Mouse (Mus musculus) kidney, adult 8-10 months (tissue): ENCODE results near the gene A330070K13Rik.

Experiments used
- DNase-seq, 2 experiments: peaks; one replicate each; pipeline ENCODE4 v3.0.0; 2022

A330070K13Rik gene

DNA sequence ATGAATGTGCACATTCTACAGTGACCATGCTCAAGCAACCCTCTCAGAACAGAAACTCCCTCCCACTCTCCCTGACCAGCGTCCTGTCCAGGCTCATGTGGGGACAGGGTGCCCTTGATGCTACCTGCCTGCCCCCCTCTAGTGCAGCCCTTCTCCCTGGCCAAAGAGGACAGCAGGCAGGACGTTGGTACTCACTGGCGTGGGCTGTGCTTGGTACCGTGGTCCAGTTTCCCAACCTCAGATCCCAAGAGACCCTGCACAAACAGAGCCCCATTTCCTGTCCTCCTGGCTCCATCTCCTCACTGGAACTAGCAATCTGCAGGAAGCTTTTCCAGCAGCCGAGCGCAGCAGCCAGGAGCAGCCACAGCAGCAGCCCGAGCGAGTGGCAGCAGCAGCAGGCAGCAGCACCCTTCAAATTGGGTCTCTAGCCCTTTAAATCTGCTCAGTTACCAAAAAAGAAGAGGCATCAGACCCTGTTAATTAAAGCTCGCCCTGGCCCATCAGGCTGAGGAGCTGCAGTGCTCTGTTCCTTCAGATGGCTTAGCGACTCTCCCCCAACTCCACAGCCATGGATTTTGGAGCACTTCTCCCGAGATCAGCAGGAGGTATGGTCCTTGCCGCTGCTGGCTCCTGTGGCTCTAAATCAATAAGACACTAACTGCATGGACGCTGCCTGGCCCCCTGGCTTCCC, at the start of gene A330070K13Rik:
TSS of gene A330070K13Rik (minus strand) at position 410 of the 691 bp plus-strand sequence.
- DNase-seq, result no peak

DNA sequence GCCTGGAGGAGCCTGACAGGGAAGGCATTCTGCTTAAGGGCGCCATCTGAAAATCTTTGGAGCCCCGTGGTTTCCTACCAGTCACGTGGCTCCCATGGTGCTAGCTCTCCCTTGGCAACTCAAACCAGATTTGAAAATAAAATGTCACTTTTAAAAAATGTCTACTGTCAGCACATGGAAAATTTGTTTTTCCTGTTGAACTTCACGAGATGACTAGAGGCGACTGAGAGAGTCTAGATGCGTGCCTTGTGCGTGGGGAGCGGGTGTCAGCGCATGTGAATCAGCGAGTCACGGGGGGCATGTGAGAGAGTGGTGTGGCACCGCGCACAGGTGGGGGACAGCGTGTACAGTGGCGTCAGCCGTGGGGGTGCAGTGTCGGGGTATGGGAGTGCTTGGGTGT, 27.1 kb upstream of the A330070K13Rik start:
- no peak for DNase-seq

DNA sequence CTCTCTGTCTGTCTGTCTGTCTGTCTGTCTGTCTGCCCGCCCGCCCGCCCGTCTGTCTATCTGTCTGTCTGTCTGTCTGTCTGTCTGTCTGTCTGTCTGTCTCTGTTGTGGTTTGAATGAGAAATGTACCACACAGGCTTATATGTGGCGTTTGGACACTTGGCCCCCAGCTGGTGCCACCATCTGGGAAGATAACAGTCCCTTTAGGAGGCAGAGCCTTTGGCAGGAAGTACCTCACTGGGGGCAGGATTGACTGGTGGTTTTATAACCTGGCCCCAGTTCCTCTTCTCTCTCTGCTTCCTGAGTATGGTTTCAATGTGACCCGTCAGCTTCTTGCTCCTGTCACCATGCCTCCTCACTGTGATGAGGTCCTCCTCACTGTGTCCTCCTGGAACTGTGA, 25.3 kb upstream of the A330070K13Rik start:
- no peak for DNase-seq

DNA sequence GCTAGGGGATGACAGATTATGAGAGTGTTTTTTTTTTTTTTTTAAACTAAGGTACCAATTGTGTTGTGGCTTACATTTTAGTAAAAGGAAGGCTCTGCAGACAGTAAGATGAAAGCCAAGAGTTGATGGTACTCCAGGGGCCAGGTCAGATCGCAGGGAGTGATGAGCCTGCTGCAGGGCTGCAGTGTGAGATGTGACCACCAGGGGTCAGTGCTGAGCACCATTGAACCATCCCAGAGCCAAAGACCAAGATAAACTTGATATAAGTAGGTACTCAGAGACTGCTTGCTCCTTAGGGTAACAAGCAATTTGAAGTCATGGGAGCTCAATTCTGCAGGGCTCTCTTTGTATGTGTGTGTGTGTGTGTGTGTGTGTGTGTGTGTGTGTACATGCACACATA, 20.8 kb upstream of the A330070K13Rik start:
- peak; percentile 4 to 45 for DNase-seq

DNA sequence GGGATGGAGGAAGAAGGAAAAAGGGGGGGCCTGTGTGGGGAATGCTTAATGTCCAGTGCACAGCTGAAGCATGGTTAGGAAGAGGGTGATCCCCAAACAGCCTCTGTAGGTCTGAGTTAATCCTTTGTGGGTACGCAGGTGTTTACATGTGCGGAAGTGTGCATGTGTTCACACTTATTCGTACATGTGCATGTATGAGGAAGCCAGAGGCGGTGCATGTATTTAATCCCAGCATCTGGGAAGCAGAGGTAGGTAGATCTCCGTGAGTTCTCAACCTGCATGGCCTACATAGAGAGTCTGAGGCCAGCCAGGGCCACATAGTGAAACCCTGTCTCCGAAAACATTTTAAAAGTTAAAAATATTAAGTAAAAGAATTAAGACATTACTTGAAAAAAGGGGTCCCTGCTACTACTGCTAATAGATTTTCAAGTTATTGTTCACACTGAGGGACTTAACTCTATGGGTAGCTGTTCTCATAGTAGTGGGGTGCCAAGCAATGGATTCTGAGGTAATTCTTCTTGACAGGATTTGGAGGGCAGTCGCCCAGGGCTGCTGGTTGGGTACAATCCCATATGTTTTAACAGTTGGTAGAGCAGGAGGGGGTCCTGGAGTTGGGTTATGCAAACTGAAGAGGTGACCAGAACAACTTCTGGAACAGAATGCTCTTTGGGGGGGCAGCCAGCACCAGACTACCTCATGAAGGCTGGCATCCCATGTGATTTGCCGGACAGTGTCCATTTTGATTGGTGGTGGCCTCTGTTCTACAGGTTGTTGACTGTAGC, 15.9 kb upstream of the A330070K13Rik start:
- DNase-seq, result no peak

DNA sequence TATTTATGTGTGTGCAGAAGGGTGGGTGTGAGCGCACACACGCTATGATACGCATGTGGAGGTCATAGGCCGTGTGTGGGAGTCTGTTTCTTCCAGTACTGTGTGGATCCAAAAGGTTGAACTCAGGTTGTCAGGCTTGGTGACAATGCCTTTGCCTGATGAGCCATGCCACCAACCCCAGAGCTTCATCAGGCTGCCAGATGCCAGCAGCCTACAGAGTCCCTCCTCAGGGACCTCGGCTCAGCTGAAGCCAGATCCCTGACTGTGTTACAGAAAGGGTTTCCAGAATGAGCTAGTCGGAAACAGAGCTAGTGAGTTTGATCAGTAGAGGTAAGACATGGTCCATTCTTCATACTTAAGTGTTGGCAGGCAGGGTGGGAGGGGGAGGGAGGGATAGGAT, 10.7 kb upstream of the A330070K13Rik start:
- no peak for DNase-seq

DNA sequence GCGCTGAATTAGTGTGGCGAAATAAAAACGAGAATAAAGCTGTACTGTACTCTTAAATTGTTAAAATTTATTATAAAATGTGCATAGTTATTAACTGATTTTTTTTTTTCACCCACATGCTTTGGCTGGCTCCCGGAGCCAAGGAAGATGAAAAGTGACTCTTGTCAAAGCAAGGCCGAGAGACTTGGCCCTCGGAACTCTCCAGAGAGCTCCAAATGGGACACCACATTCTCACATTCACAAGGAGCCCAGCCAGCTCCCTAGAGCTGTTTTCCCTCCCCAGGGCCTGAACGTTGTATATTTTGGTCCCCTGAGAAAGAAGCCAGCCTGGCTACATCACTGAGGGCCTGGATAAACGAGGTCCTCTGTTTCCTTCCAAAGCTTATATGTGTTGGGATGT, 10.0 kb upstream of the A330070K13Rik start:
- peak in 1 of 2 experiments; percentile 2 for DNase-seq

DNA sequence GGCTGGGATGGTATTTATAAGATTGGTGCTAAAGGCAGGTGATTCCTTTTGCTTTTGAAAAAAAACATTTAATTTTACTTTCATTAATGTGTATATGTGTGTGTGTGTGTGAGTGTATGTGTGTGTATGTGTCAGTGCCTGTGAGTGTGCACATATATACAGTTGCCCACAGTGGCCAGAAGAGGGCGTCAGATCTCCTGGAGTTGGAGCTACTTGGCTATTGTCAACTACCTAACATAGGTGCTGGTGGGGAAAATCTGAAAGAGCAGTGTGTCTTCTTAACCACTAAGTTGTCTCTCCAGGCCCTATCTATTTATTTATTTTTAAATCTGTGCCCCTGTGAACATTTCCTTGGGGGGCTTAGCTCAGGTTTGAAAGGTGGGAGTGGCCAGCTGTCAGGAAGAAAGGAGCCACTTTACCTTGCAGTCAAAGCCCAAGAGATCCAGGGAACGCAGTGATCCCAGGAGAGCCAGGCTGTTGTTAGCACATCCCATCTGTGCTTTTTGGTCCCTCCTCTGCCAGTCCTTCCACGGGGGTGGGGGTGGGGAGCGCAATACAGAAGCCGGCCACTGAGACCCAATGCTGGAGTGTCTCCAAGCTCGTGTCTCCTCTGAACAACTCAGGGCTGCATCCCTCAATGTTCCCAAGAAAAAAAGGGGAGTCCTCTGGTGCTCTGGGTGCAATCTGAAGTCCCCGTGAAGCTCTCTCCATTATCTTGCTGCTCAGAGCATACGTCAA, 9.4 kb upstream of the A330070K13Rik start:
- DNase-seq, result no peak

DNA sequence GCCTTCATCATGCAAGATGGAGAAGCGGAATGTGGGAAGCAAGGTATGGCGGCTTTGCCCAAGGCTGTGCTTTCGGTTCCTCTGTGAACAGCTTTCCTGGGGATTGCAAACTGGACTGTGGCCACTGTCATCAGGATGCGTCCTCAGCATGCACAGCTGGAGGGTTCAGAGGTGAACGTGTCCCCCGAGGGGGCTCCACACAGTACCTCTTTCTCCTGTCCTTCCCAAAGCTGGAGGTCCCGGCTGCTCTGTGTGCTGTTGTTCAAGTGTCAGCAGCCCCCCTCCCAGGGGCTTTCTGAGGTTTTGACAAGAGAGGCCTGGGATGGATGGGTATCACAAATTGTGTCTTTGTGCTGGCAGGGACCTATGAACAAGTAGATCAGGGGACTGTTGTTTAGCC, 2.0 kb upstream of the A330070K13Rik start:
- no peak for DNase-seq

DNA sequence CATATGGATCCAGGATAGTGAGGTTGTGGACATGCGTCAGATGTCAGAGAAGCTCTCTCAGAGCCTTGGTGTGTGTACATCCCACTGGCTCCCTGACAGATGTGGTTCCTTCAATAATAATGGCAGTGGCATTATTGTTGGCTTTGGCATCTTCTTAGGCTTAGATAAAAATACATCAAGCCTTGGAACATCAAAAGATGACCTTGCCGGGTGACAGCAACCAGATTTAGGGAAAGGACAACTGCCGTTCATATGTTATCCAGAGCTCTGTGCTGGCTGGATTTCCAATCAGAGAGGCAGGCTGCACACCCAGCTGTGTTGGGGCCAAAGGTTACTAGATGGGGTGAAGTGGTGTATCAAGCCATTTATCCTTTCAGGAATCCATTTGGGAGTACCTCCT, 9.0 kb downstream of the A330070K13Rik start:
- DNase-seq, result no peak

DNA sequence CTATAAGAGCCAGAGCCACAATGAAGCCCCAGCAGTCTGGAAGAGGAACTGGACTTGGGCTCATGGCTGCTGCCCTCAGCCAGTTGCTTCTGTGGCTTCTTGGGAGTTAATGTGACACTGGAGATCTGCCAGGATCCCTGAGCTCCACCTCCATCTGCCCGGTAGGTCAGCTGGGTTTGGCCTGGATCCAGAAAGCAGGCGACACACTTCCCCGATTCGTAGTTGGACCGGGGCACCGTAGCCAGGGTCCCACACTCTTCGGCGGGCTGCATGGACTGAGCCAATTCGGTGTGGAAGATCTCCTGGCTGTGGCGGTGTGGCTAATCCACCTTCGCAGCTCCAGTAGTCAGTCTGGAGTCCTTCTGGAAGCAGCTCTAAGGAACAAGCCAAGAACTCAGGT, 15.2 kb downstream of the A330070K13Rik start, which contains the start of gene Caln1:
TSS of gene Caln1 (plus strand) at position 219 of the 400 bp plus-strand sequence.
- DNase-seq, result peak; percentile 36 to 39

DNA sequence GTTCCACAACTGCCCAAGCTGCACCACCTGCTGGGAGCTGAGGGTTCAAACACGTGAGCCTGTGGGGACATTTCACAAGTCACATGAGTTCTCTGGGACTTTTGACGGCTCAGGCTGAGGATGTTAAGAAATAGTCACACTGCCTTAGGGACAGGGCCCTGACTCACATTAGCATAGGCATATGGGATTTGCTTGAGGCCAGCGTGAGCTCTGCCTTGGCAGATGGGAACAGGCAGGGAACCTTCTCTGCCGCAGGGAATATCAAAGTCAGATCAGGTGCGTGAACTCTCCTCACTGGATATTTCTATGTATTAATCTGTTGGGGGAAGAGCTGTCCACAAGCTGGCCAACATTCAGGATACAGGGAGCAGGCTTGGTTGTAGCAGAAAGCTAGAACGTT, 16.2 kb downstream of the A330070K13Rik start:
- DNase-seq, result no peak

DNA sequence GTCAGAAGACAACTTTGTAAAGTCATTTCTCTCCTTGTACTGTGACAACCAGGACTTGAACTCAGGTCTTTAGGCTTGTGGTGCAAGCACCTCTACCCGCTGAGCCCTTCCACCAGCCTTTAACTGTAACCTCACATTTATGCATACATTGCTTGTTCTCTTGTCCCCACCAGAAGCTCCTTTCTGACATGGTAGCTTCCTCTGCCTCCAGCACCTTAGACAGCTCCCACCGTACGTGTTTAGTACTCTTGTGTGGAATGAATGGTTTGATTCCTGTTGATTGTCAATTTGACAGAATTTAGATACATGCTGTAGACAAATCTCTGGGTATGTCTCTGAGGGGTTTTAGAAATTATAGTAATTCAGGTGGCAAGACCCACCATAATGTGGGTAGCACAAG, 20.7 kb downstream of the A330070K13Rik start:
- DNase-seq, result no peak

DNA sequence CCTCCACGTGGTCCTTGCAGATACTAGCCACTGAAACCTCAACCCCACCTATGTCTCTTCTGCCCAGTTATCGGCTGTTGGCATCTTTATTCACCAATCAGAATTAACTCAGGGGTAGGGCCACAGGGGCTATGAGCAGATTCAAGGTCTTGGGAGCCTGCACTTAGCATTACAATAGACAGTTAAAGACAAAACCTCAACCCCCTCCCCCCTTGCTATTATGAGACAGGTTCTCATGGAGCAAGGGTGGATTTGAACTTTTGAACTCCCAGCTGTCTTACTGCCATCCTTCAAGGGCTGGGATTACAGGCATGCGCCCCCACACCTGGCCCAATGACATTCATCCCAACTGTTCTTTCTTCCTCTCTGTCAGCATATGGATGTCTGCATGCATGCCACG, 21.3 kb downstream of the A330070K13Rik start:
- no peak for DNase-seq

DNA sequence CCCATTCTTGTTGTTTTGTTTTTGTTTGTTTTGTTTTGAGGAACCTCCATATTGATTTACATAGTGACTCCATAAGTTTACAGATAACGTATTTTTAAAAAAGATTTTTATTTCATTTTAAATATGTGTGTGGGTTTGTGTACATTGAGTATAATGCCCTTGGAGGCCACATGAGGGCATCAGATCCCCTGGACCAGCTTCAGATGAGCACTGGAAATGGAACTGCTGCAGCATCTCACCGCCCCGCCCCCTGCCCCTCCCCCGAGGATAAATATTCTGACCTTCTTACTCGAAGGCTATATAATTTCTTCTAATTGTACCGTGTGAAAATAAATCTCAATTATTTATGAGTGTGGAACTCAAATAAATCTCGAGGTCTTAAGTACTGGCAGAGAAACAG, 29.2 kb downstream of the A330070K13Rik start:
- no peak for DNase-seq

DNA sequence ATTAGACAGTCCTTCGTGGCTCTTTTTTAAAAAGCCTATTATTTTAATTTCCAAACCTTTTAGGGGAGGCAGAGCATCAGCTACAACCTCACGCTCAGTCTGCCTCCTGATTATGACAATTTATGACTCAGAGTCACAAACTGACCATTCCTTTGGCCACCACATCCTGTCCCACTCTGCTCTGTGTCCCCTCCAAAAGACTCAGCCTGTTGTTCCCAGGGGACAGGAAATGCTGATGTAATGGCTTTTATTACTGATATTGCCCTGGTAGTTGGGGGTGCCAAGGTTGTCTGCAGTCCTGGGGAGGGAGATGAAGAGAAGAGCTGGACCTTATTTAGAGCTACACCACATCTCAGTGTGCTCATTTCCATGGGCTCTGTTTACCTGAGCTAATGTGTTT, 38.6 kb downstream of the A330070K13Rik start:
- peak; percentile 5 to 11 for DNase-seq

DNA sequence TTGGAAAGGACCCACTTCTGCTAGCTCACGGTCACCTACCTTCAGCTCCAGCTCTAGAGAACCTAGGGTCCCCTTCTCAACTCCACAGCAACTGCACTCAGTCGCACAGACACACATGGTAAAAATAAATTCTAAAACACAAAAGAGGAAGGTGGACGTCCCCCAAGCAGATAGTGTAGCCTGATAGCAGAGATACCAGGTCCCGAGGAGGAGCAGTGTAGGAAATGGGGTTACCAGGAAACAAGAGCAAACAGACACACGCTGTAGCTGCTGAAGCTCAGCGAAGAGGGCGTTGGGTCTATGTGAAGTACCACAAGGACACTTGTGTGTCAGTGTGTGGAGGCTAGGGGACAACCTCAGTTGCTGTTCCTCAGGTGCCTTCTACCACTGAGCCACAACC, 39.4 kb downstream of the A330070K13Rik start:
- no peak for DNase-seq

DNA sequence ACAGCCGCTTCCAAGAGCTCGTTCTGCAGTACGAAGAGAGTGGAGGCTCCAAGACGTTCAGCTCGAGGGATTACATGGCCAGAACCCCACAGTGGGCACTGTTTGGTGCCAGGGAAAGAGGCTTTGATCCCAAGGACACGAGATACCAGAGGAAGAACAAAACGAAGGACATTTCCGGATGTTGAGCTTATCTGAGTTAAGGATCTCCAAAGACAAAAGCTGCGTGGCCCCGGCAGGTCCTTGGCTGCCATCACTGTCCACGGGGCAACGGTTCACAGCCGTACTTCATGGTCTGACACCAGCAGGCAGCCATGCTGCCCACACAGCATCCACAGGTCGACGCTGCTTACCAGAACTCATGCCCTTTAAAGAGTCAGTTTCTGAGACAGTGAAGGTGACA, 43.8 kb downstream of the A330070K13Rik start:
- no peak for DNase-seq

DNA sequence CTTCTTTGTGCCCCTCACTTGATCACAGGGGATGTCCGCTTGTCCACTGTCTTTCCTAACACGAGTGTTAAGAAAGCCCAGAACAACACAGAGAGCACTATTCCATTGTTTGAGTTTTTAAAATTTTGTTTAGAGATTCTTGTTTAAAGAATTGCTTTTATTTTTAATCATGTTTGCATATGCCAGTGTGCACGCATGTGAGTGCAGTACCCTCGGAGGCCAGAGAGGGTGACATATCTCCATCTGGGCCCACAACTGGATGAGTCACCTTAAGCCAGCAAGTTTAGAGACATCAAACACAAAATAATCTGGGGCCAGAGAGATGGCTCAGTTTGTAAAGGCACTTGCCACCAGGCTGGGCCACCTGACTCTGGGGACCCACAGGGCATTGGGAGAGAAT, 49.0 kb downstream of the A330070K13Rik start:
- no peak for DNase-seq

DNA sequence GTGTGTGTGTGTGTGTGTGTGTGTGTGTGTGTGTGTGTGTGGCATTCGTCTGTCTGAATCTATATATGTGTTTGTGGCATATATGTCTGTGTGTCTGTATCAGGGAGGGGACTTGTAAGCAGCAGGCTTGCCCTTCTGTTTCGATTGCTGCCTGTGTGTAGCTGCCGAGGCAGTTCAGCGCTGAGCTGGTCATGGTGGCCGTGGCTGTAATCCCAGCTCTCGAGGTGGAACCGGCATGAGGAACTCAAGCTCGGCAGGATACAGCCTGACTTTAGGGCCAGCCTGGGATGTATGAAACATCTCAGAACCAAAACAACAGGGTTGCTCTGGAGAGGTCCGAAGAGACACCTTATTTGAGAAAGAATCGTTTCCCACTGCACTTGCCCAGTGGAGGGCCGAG, 50.5 kb downstream of the A330070K13Rik start:
- DNase-seq, result no peak

DNA sequence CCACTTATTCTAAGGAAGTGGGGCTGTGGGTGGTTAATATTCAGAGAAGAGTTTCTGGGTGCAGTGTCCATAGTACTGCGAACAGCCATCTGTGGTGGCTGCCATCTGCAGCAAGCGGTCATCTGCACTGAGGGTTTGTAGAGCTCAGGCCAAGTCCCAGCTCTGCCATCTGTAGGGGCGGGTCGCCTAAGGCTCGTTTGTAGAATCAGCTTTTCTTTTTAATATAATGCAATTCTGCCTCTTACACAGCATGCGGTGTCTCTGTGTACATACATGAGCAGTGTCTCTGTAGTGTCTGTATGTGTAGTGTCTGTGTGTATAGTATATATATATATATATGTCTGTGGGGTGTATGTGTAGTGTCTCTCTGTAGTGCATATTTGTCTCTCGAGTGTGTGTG, 50.9 kb downstream of the A330070K13Rik start:
- DNase-seq, result no peak

DNA sequence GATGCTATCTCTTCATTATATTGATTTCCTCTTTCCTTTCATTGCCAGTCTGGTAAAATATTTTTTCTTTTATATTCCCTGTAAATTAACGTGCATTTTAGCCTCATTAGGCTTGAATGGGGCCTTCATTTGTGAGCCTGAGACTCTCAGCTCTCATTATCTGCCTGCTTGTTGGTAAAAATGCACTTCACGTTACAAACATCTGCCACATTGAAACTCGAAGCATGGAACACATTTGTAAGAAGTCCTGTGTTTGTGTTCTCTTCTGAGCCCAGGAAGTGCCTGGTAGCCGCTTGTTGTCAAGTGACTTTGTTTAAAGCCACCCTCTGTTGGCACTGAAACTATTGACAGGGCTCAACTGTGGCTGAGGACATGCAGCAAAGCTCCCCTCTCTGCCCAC, 53.2 kb downstream of the A330070K13Rik start:
- no peak for DNase-seq

DNA sequence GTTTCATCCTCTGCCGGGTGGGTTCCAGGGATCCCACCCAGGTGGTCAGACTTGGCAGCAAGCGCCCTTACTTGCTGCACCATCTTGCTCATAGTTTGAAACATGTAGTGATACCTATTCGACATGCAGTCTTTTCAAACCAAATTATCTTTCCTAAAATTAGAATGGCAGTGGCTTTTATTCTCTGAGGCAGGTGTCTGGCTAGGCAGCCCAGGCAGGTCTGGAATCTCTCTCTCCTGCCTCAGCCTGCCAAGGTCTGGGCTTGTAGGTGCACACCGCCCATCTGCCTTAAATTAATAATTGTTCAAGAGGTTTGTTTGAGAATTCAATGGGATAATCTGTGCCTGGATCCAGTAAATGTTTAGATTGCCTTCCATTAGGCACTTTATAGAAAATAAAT, 53.6 kb downstream of the A330070K13Rik start:
- no peak for DNase-seq

DNA sequence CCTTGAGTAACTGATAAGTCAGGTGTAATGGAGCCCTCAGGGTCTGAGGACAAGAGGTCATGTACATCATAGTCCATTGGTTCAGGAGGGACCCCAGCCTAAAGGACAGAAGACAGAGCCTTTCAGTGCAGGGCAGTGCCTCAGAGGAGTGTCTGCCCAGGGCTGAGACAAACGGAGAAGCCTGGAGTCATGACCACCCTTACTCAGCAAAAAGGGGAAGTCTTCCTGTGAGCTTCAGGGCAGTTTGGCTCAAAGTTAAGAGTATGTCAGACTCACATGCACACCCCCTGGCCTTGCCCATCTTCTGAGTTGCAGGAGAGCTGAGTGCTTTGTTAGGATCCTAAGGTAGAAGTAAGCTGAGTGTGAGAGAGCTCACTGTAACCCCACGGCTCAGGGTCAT, 54.5 kb downstream of the A330070K13Rik start:
- no peak for DNase-seq
